8 mouse cellular contexts compared by ENCODE assay signal in genomic region chr2:93332277-93332676, GRCm38 (mm10). TPM values are rescaled to one million over a fixed set of nuclear protein-coding genes. Genes with fewer than 3 reads are reported as not detected.
DNase-seq lines count a peak whose midpoint lies in the region; ATAC-seq and TF ChIP-seq lines count a peak whose summit lies in the region.

No protein-coding gene starts in this region.

- WGBS in neural tube, embryonic 11.5 days, result 83% methylated on average over 4 of the region's 4 CpGs
- WGBS in hindbrain, postnatal 0 days, result 51% methylated on average over 4 of the region's 4 CpGs
- 36% methylated on average over 3 of the region's 4 CpGs for WGBS in stomach, postnatal 0 days

- H3K9me3 ChIP-seq in neural tube, embryonic 11.5 days (ENCODE audit: control insufficient read depth, low read length), result no peaks in the 10 kb centered on the region
- H3K9me3 ChIP-seq in hindbrain, postnatal 0 days (ENCODE audit: low read length), result no peaks in the 10 kb centered on the region
- H3K9me3 ChIP-seq in stomach, postnatal 0 days (ENCODE audit: control insufficient read depth, low read length), result no peaks in the 10 kb centered on the region

- peak overlapping the region; percentile 94 for H3K4me2 ChIP-seq in neural tube, embryonic 11.5 days (ENCODE audit: low read depth)
- peak overlapping the region; percentile 100 for H3K4me2 ChIP-seq in hindbrain, postnatal 0 days (ENCODE audit: low read depth, low read length)
- peak overlapping the region; percentile 99 for H3K4me2 ChIP-seq in stomach, postnatal 0 days (replicated peaks; ENCODE audit: low read depth)

- H3K36me3 ChIP-seq in neural tube, embryonic 11.5 days (ENCODE audit: control insufficient read depth, insufficient read depth, low read length), result no peaks in the 10 kb centered on the region
- H3K36me3 ChIP-seq in hindbrain, postnatal 0 days (ENCODE audit: insufficient read depth, low read length), result no peaks in the 10 kb centered on the region
- no peaks in the 10 kb centered on the region; the same call in 1 of the 2 replicates for H3K36me3 ChIP-seq in stomach, postnatal 0 days (ENCODE audit: control insufficient read depth, insufficient read depth, low read length)

- H3K4me1 ChIP-seq in neural tube, embryonic 11.5 days (ENCODE audit: control insufficient read depth, insufficient read depth, low read length), result peaks cover 18% of the 10 kb centered on the region
- peaks cover 10% of the 10 kb centered on the region; the same call in 1 of the 2 replicates for H3K4me1 ChIP-seq in hindbrain, postnatal 0 days (ENCODE audit: insufficient read depth, low read length)
- H3K4me1 ChIP-seq in stomach, postnatal 0 days (replicated peaks; ENCODE audit: control insufficient read depth, insufficient read depth), result no peaks in the 10 kb centered on the region; the same call in 1 of the 2 replicates

- no peak for ATAC-seq in neural tube, embryonic 11.5 days (ENCODE audit: insufficient read depth, low FRiP score, low TSS enrichment)
- no peak for ATAC-seq in hindbrain, postnatal 0 days
- ATAC-seq in stomach, postnatal 0 days (ENCODE audit: low FRiP score, low TSS enrichment), result no peak

- peak overlapping the region; percentile 89 for H3K4me3 ChIP-seq in neural tube, embryonic 11.5 days (ENCODE audit: low read depth, low read length)
- no peak overlapping the region for H3K4me3 ChIP-seq in hindbrain, postnatal 0 days (ENCODE audit: low read length)
- H3K4me3 ChIP-seq in stomach, postnatal 0 days (ENCODE audit: low read depth, low read length), result peak overlapping the region; percentile 69

- peak overlapping the region; percentile 79 for H3K9ac ChIP-seq in neural tube, embryonic 11.5 days (ENCODE audit: low read length)
- H3K9ac ChIP-seq in hindbrain, postnatal 0 days (replicated peaks; ENCODE audit: low read length), result no peak overlapping the region
- no peak overlapping the region for H3K9ac ChIP-seq in stomach, postnatal 0 days (ENCODE audit: low read length)

- intact Hi-C loops in left cerebral cortex, postnatal 14 days (cut with DNase I), result loop anchor here (2.0 to 5.0 kb wide), 3 partner anchors 55 to 115 kb away; no protein-coding TSS in a partner anchor

- no peak for DNase-seq in neural tube, embryonic 11.5 days (ENCODE audit: low spot score)
- no peak for DNase-seq in neural tube, embryonic 10.5 days (ENCODE audit: extremely low spot score, low spot score)
- DNase-seq in hindbrain, postnatal 0 days (ENCODE audit: low spot score), result no peak
- DNase-seq in lung, adult 18-20 months, result peak; percentile 49 to 71
- no peak for DNase-seq in stomach, postnatal 0 days (ENCODE audit: low spot score)
- no peak for DNase-seq in left cerebral cortex, postnatal 14 days (ENCODE audit: low spot score in 2 of 2)
- no peak for DNase-seq in ovary, postnatal 14 days (ENCODE audit: low spot score)
- DNase-seq in gastrocnemius, postnatal 25 days, result no peak

- no peaks in the 10 kb centered on the region for H3K27me3 ChIP-seq in neural tube, embryonic 11.5 days (ENCODE audit: control insufficient read depth, insufficient read depth, low read length)
- no peaks in the 10 kb centered on the region for H3K27me3 ChIP-seq in hindbrain, postnatal 0 days (ENCODE audit: insufficient read depth, low read length)
- H3K27me3 ChIP-seq in stomach, postnatal 0 days (ENCODE audit: control insufficient read depth, insufficient read depth, low read length), result no peaks in the 10 kb centered on the region

- no peak for TF ChIP-seq CTCF in hindbrain, postnatal 0 days (IDR thresholded peaks at IDR 0.05; ENCODE audit: low read depth)
- no peak for TF ChIP-seq CTCF in stomach, postnatal 0 days (IDR thresholded peaks at IDR 0.05; ENCODE audit: low read depth)

- H3K27ac ChIP-seq in neural tube, embryonic 11.5 days (ENCODE audit: low read depth, low read length), result no peak overlapping the region
- no peak overlapping the region for H3K27ac ChIP-seq in hindbrain, postnatal 0 days
- no peak overlapping the region for H3K27ac ChIP-seq in stomach, postnatal 0 days (replicated peaks)

- TF ChIP-seq EP300 in stomach, postnatal 0 days (optimal IDR thresholded peaks at IDR 0.05), result no peak

RNA-seq across cellular contexts. Expression of gene Tspan18, which starts 2.0 kb away (rescaled TPM):
- polyA plus RNA-seq in neural tube, embryonic 11.5 days (2014; fragmentation: Nextera tagmentation; extraction: Ambion mirVana), result 71.9 and 72.3 TPM in 2 replicates
- 23.5 and 26.2 TPM in 2 replicates for total RNA-seq in hindbrain, postnatal 0 days (2014; rRNA removed)
- 11.1 and 12.3 TPM in 2 replicates for polyA plus RNA-seq in hindbrain, postnatal 0 days (2015; fragmentation: Nextera tagmentation; extraction: Ambion mirVana)
- polyA plus RNA-seq in stomach, postnatal 0 days (2015; fragmentation: Nextera tagmentation; extraction: Ambion mirVana), result 8.2 and 8.7 TPM in 2 replicates
- 1 to 10 TPM; 3.5 to 7.4 TPM for total RNA-seq in left cerebral cortex, postnatal 14 days (2021)
- total RNA-seq in gastrocnemius, postnatal 25 days (2021), result 1 to 10 TPM; 3.8 TPM

Comparison
In these comparisons a context has a peak if more than half of its experiments do, and no peak if none do; other contexts are left out.
1. DNase-seq: peak in lung, adult 18-20 months (2 of 2); none in neural tube, embryonic 11.5 days (single experiment), neural tube, embryonic 10.5 days (single experiment), hindbrain, postnatal 0 days (single experiment), stomach, postnatal 0 days (single experiment), left cerebral cortex, postnatal 14 days (0 of 2), ovary, postnatal 14 days (single experiment) and gastrocnemius, postnatal 25 days (single experiment).
2. Peak in every context shown above with its lines, with median percentiles within 50 percentile points of each other: H3K4me2 ChIP-seq.